Mouse (Mus musculus) midbrain, embryonic 12.5 days (tissue): ENCODE results near the gene Ndufaf2. TPM values are rescaled to one million over a fixed set of nuclear protein-coding genes. Genes with fewer than 3 reads are reported as not detected.

Experiments
- ATAC-seq: fragments of 200-750 bp; cut with Nextera tagmentation; 2 replicates; pipeline ENCODE4 v1.8.0; 2017; ENCODE audit warnings: low read depth, moderate TSS enrichment, moderate library complexity; ENCODE audit not compliant: low FRiP score
- H3K27ac ChIP-seq: fragments of 300-500 bp; sonication (generic); replicated peaks from 2 replicates; pipeline ENCODE4 v1.5.1; 2016; ENCODE audit warnings: mild to moderate bottlenecking
- H3K27me3 ChIP-seq: fragments of 300-500 bp; sonication (generic); 2 replicates; pipeline ENCODE4 v1.6.1; 2016; ENCODE audit warnings: mild to moderate bottlenecking
- H3K36me3 ChIP-seq: fragments of 300-500 bp; sonication (generic); 2 replicates; pipeline ENCODE4 v1.6.1; 2016
- H3K4me1 ChIP-seq: fragments of 300-500 bp; sonication (generic); 2 replicates; pipeline ENCODE4 v1.6.1; 2016
- H3K4me2 ChIP-seq: fragments of 300-500 bp; sonication (generic); replicated peaks from 2 replicates; pipeline ENCODE4 v1.6.1; 2016; ENCODE audit warnings: mild to moderate bottlenecking, moderate library complexity
- H3K4me3 ChIP-seq: fragments of 300-500 bp; sonication (generic); 2 replicates; pipeline ENCODE4 v1.5.1; 2016; ENCODE audit warnings: mild to moderate bottlenecking
- H3K9ac ChIP-seq: fragments of 300-500 bp; sonication (generic); replicated peaks from 2 replicates; pipeline ENCODE4 v1.6.1; 2016; ENCODE audit warnings: mild to moderate bottlenecking, moderate library complexity
- H3K9me3 ChIP-seq: fragments of 300-500 bp; sonication (generic); 2 replicates; pipeline ENCODE4 v1.6.1; 2016; ENCODE audit warnings: mild to moderate bottlenecking
- WGBS: fragments of 180-500 bp; shearing (Covaris S2); methylation state at CpG from one replicate; pipeline ENCODE4 v1.1.7; 2016; 5-methylcytosine and 5-hydroxymethylcytosine counted together
- polyA plus RNA-seq: library from polyadenylated mRNA; unstranded; fragments of >200 nt; fragmentation: Nextera tagmentation; extraction: Ambion mirVana; gene quantifications from 2 replicates; pipeline ENCODE4 v1.2.1, GENCODE M21; 2016

The Ndufaf2 gene
- polyA plus RNA-seq, 1 experiment from 2014 or later, result 72.7 TPM

DNA sequence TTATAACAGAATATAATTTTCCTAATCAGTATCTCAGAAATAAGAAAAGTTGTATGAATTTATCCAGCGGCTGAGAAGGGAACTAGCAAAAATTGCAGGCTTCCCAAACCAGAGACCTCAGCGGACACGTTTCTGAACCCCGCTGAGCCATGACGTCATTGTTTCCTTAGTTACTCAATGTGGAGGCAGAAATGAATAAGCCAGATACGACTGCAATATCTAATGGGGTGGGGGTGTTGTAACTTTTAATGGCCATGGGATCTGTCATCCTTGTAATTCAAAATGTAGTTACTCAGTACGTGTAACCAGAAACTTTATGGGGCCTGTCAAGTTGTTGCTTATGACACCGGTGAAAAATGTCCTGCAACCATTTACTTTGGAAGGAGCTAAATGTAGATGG, 145.3 kb downstream of the Ndufaf2 start:
- no peak for ATAC-seq
- no peak overlapping the region for H3K4me2 ChIP-seq
- no peak overlapping the region for H3K9ac ChIP-seq
- H3K4me3 ChIP-seq, result no peak overlapping the region
- H3K27me3 ChIP-seq, result no peaks in the 10 kb centered on the region
- no peaks in the 10 kb centered on the region for H3K9me3 ChIP-seq
- H3K27ac ChIP-seq, result no peak overlapping the region
- WGBS, result 87% methylated on average over 8 of the region's 8 CpGs
- H3K36me3 ChIP-seq, result no peaks in the 10 kb centered on the region
- no peaks in the 10 kb centered on the region for H3K4me1 ChIP-seq

DNA sequence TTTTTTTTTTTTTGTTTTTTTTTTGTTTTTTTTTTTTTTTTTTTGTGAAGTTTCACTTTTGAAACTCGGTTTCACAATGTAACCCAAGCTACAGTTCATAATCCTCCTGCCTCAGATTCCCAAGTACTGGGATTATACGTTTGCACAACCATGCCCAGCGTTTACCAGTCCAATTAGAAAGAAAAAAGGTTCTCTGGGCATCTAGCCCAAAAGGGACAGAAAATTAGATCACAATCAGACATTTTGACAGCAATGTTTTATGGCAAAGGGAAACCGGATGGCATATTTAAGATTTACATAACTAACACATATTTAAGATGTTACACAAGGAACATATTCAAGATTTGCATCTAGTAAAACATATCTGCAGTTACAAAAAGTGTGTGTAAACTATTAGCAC, 150.6 kb downstream of the Ndufaf2 start:
- no peak overlapping the region for H3K4me2 ChIP-seq
- H3K36me3 ChIP-seq, result no peaks in the 10 kb centered on the region
- no peaks in the 10 kb centered on the region for H3K27me3 ChIP-seq
- no peak overlapping the region for H3K27ac ChIP-seq
- 91% methylated on average over 4 of the region's 4 CpGs for WGBS
- no peak for ATAC-seq
- H3K4me1 ChIP-seq, result no peaks in the 10 kb centered on the region
- H3K9ac ChIP-seq, result no peak overlapping the region
- H3K9me3 ChIP-seq, result no peaks in the 10 kb centered on the region
- H3K4me3 ChIP-seq, result no peak overlapping the region

DNA sequence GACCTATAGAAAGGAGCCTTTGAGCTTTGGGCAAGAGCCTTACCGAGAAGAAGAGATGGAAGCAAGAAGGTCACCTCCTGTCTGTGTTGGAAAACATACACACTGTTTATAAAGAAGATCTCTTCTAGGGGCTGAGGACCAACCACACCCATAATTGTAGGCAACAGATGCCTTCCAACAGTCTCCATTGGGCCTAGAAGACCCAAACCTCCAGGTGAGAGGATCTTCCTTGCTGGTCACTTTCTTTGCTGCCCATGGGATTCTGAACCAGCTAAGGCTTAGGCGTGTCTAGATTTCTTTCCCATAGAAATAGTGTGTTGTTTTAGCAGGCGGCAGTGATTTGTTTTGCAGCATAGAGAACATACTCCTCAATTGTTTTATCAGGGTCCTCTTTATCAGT, 162.1 kb downstream of the Ndufaf2 start:
- no peak overlapping the region for H3K4me2 ChIP-seq
- 91% methylated on average over 3 of the region's 3 CpGs for WGBS
- no peak for ATAC-seq
- H3K27ac ChIP-seq, result no peak overlapping the region
- no peaks in the 10 kb centered on the region for H3K36me3 ChIP-seq
- H3K4me3 ChIP-seq, result no peak overlapping the region
- H3K27me3 ChIP-seq, result no peaks in the 10 kb centered on the region
- no peak overlapping the region for H3K9ac ChIP-seq
- H3K4me1 ChIP-seq, result peaks cover 4% of the 10 kb centered on the region; the same call in 1 of the 2 replicates
- H3K9me3 ChIP-seq, result no peaks in the 10 kb centered on the region

DNA sequence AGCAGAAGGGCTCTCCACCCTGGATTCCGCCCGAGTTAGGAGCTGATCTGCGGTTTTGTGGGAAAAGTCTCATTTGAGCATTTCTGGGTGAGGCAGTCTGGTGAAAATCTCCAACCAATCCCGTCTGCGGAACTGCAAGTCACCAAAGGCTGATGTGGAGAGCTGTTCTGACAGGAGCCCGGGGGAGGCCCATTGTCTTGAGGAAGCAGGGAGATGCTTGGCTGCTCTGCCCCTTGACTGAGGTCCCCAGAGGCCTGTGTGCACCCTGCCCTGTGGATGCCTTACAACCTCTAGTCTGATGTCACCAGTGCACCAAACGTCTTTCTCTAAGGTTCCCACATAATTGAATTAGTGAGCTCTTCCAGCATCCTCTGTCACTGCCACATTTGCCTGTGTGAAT, 163.2 kb downstream of the Ndufaf2 start:
- Histone ChIP-seq H3K4me3 (no peak overlapping the region), H3K9me3 (no peaks in the 10 kb centered on the region), H3K9ac (no peak overlapping the region), H3K36me3 (no peaks in the 10 kb centered on the region), H3K4me2 (no peak overlapping the region), H3K27ac (no peak overlapping the region), H3K27me3 (no peaks in the 10 kb centered on the region), H3K4me1 (peaks cover 4% of the 10 kb centered on the region; the same call in 1 of the 2 replicates)
- ATAC-seq, result no peak
- WGBS, result 48% methylated on average over 7 of the region's 7 CpGs

DNA sequence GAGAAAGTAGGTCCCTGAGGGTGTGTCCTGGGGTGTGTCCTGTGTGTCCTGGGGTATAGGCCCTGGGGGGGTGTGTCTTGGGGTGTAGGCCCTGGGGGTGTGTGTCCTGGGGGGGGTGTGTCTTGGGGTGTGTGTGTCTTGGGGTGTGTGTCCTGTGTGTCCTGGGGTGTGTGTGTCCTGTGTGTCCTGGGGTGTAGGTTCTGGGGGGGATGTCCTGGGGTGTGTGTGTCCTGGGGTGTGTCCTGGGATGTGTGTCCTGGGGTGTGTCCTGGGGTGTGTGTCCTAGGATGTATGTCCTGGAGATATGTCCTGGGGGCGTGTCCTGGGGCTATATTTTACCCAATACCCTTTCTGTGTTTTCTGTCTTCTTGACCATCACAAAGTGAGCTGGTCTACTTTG, 165.8 kb downstream of the Ndufaf2 start:
- Histone ChIP-seq H3K27ac (no peak overlapping the region), H3K4me2 (no peak overlapping the region), H3K9ac (no peak overlapping the region), H3K9me3 (no peaks in the 10 kb centered on the region), H3K4me3 (no peak overlapping the region), H3K27me3 (no peaks in the 10 kb centered on the region), H3K4me1 (peaks cover 4% of the 10 kb centered on the region; the same call in 1 of the 2 replicates), H3K36me3 (no peaks in the 10 kb centered on the region)
- WGBS, result 50% methylated on average over 1 of the region's 1 CpGs
- ATAC-seq, result no peak

DNA sequence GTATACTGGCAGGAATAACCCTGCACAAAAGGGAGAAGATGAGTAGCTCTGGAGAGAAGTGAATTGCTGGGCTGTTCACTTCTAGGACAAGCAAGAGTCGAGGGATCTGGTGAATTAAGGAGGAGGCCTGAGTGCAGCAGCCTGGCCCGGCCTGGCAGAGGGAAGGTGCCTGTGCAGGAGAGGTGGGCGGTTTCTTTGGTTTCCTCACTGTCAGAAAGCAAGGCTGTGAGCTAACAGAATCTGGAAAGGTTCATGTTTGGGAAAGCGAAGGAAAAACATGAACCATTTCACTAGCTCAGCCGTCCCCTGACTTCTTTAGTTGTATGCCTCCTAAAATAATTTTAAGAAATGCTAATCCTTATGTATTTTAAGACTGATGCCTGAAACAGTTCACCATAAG, 173.8 kb downstream of the Ndufaf2 start:
- Histone ChIP-seq H3K4me2 (no peak overlapping the region), H3K4me3 (no peak overlapping the region), H3K4me1 (no peaks in the 10 kb centered on the region), H3K27me3 (no peaks in the 10 kb centered on the region), H3K36me3 (no peaks in the 10 kb centered on the region), H3K9me3 (no peaks in the 10 kb centered on the region), H3K27ac (no peak overlapping the region), H3K9ac (no peak overlapping the region)
- 86% methylated on average over 5 of the region's 5 CpGs for WGBS
- no peak for ATAC-seq

DNA sequence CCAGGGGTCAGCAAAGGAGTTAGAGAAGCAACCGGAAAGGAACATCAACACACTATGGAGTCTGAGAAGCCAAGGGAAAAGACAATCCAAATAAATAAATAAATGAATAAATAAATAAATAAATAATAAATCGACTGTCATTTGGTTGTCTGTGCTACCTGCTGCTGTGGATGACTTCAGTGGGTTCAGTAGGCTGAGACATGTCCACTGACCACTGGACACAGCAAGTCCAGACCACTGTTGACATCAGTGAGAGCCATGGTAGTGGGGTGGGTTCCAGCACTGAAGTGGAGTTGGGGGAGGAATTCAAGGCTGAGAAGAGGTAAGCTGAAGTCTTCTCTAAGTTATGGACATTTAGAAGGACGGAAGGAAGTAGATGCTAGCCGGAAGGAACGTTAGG, 174.2 kb downstream of the Ndufaf2 start:
- Histone ChIP-seq H3K4me1 (no peaks in the 10 kb centered on the region), H3K9ac (no peak overlapping the region), H3K9me3 (no peaks in the 10 kb centered on the region), H3K4me2 (no peak overlapping the region), H3K27me3 (no peaks in the 10 kb centered on the region), H3K4me3 (no peak overlapping the region), H3K36me3 (no peaks in the 10 kb centered on the region), H3K27ac (no peak overlapping the region)
- no peak for ATAC-seq
- WGBS, result 92% methylated on average over 5 of the region's 5 CpGs

DNA sequence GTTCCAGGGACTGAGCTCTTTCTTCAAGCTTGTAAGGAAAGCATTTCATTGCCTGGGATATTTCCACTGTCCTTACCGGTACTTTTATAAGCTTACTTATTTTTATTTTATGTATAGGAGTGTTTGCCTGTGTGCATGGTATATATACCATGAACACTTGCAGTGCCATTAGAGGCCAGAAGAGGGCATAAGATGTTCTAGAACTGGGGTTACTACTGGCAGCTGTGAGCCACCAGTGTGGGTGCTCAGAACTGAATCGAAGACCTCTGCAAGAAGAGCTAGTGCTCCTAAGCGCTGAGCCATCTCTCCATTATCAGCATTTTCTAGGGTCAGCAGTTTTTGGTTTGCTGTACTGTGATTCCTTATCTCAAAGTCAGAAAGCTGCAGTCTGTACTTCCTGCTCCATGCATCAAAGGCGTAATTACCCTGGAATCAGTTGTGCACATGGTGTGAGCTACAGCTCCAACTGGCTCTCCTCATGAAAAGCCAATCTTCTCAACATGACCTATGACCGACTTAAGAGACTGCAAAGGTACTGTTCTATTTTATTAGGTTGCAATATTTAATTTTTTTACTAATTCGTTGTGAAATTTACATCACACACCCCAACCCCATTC, 175.1 kb downstream of the Ndufaf2 start:
- Histone ChIP-seq H3K4me1 (no peaks in the 10 kb centered on the region), H3K9ac (no peak overlapping the region), H3K4me2 (no peak overlapping the region), H3K36me3 (no peaks in the 10 kb centered on the region), H3K27ac (no peak overlapping the region), H3K4me3 (no peak overlapping the region), H3K27me3 (no peaks in the 10 kb centered on the region), H3K9me3 (no peaks in the 10 kb centered on the region)
- WGBS, result 95% methylated on average over 6 of the region's 6 CpGs
- ATAC-seq, result no peak

DNA sequence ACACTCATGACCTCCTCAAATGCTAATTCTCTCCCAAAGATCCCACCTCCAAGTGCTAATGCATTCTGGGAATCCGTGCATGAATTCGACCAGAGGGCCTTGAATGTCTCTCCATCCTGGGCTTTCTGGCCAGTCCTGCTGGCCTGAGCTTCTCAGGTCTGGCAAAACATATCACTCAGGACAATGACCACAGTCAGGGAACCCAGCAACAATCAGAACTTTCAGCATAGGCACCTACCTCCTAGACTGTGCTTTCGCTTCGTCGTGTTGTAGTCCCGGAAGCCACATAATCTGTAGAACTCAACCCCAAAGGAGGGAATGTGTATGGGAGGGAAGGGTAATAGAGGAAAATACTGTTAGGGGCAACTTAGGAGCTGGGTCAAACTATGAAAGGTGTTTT, 179.0 kb downstream of the Ndufaf2 start:
- Histone ChIP-seq H3K4me2 (no peak overlapping the region), H3K4me1 (no peaks in the 10 kb centered on the region), H3K27ac (no peak overlapping the region), H3K4me3 (no peak overlapping the region), H3K9ac (no peak overlapping the region), H3K27me3 (no peaks in the 10 kb centered on the region), H3K9me3 (no peaks in the 10 kb centered on the region), H3K36me3 (no peaks in the 10 kb centered on the region)
- no peak for ATAC-seq
- WGBS, result 94% methylated on average over 6 of the region's 6 CpGs

DNA sequence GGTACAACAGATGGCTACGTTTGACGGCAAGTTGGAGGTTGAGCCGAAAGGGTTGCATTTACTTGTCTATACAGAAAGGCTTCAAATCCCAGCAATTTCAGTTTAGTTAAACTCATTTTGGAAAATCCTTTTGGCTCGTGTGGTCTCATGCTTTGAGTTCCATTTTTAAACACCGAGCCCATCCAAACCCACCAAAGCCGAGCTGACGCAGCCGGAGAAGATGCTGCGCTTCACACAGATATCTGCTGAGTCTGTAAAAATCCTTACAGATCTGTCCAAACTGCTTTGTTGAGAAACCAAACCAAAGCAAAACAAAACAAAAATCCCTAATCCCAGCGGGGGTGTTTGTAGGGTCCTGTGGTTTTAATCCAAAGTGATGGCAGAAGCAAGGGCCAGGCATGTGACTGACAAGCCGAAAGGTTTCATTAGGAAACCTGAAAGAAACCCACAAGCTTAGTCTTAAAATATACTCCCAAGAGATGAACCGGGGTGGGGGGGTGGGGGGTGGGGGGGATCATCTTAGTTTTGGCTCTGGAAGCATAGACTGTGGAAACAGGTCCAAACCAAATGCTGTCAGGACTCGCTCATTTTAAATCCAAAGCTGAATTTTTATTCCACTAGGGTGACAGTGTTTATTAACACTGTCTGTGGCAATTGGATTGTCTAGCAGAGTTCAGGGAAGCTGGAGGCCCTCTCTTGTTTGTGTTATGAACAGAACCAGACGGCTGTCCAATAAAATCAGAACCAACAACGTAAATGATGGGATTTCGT, 181.4 kb downstream of the Ndufaf2 start:
- H3K4me3 ChIP-seq, result no peak overlapping the region
- WGBS, result 82% methylated on average over 16 of the region's 16 CpGs
- no peaks in the 10 kb centered on the region for H3K27me3 ChIP-seq
- no peak for ATAC-seq
- no peak overlapping the region for H3K4me2 ChIP-seq
- H3K4me1 ChIP-seq, result no peaks in the 10 kb centered on the region
- H3K36me3 ChIP-seq, result no peaks in the 10 kb centered on the region
- no peak overlapping the region for H3K9ac ChIP-seq
- no peak overlapping the region for H3K27ac ChIP-seq
- no peaks in the 10 kb centered on the region for H3K9me3 ChIP-seq

DNA sequence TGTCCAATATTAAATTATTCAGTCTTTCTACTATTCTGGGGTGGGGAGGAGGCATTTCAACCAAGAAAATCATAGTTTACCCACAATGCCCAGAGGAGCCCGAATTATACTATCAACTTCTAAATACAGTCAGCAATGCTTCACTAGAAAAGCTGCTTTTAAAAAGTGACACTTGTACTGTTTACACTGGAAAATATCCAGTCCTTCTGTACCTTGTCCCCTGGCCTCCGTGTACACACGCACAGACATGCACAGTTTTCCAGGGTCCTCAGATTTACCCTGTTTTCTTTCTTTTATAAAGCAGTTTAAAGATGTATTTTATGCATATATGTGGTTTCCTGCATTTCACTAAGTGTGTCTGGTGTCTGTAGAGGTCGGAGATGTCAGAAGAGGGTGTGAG, 186.0 kb downstream of the Ndufaf2 start:
- H3K27ac ChIP-seq, result no peak overlapping the region
- H3K36me3 ChIP-seq, result no peaks in the 10 kb centered on the region
- H3K27me3 ChIP-seq, result no peaks in the 10 kb centered on the region; the same call in 1 of the 2 replicates
- no peak overlapping the region for H3K4me3 ChIP-seq
- no peak for ATAC-seq
- no peak overlapping the region for H3K9ac ChIP-seq
- no peak overlapping the region for H3K4me2 ChIP-seq
- H3K4me1 ChIP-seq, result peaks cover 12% of the 10 kb centered on the region
- 91% methylated on average over 4 of the region's 4 CpGs for WGBS
- H3K9me3 ChIP-seq, result no peaks in the 10 kb centered on the region

DNA sequence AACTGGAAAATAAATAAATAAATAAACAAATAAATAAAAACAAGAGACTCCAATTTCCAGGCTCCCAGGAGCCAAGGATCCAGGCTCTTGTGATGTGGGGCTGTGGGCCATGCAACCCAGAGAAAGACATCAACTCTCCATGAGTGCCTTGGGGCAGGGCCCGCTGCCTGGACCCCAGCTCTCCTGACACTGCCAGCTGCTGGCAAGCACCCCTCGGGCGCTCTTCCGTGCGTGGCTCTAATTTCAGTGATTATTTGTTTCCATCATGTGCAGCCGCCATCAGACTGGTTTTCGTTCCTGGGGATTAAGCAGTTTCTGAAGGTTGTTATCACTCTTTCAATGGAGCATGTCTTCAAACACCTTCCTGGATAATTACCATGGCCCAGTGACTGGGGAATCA, 186.6 kb downstream of the Ndufaf2 start:
- H3K4me1 ChIP-seq, result peaks cover 12% of the 10 kb centered on the region
- no peak for ATAC-seq
- H3K27ac ChIP-seq, result 0 out of 2 replicates have a peak overlapping the region, but pooled peaks have one; percentile 39
- H3K27me3 ChIP-seq, result no peaks in the 10 kb centered on the region; the same call in 1 of the 2 replicates
- H3K9ac ChIP-seq, result no peak overlapping the region
- no peaks in the 10 kb centered on the region for H3K36me3 ChIP-seq
- H3K9me3 ChIP-seq, result no peaks in the 10 kb centered on the region
- no peak overlapping the region for H3K4me3 ChIP-seq
- H3K4me2 ChIP-seq, result no peak overlapping the region
- 49% methylated on average over 7 of the region's 7 CpGs for WGBS
